Mouse (Mus musculus) thymus, postnatal 36 days (tissue): ENCODE measurements around the gene Gm21981.
A peak's percentile ranks its signal among the peaks of the same experiment; 100 is the strongest.
"Not testable (repeated sequence)": the region's sequence is repeated elsewhere in the genome, so short reads cannot be mapped to it uniquely, and the experiment has no call there.

Source experiments
- DNase-seq, 2 experiments: peaks; one replicate each; pipeline ENCODE4 v3.0.0; 2022; ENCODE audit warnings: mixed read lengths in 2 of 2

Gm21981 gene

GRCm38 (mm10) chr17:47663009-47663713 lies 31.1 kb downstream of the Gm21981 start:
- no peak for DNase-seq

GRCm38 (mm10) chr17:47658741-47659243 lies 35.5 kb downstream of the Gm21981 start:
- no peak for DNase-seq

- no peak for DNase-seq
Measured at GRCm38 (mm10) chr17:47657901-47658300, 36.4 kb downstream of the Gm21981 start.

GRCm38 (mm10) chr17:47655697-47656096 lies 38.6 kb downstream of the Gm21981 start:
- no peak for DNase-seq

- not testable (repeated sequence) for DNase-seq
Measured at GRCm38 (mm10) chr17:47654346-47654745, 39.9 kb downstream of the Gm21981 start.

- DNase-seq = no peak
Measured at GRCm38 (mm10) chr17:47651953-47652352, 42.3 kb downstream of the Gm21981 start.

- no peak for DNase-seq
Measured at GRCm38 (mm10) chr17:47648966-47649365, 45.3 kb downstream of the Gm21981 start.

- DNase-seq = peak; percentile 56 to 59
Measured at GRCm38 (mm10) chr17:47646683-47647082, 47.6 kb downstream of the Gm21981 start.

GRCm38 (mm10) chr17:47642992-47643391 lies 51.3 kb downstream of the Gm21981 start:
- no peak for DNase-seq
